Mouse (Mus musculus) limb, embryonic 14.5 days (tissue): ENCODE results near the gene Fancl. TPM values are rescaled to one million over a fixed set of nuclear protein-coding genes. Genes with fewer than 3 reads are reported as not detected.
A peak's percentile ranks its signal among the peaks of the same experiment; 100 is the strongest.
"Not testable (repeated sequence)": the region's sequence is repeated elsewhere in the genome, so short reads cannot be mapped to it uniquely, and the experiment has no call there.

ENCODE experiments used
- ATAC-seq: fragments of 200-750 bp; cut with Nextera tagmentation; 2 replicates; pipeline ENCODE4 v1.8.0; 2017; ENCODE audit warnings: low read depth, moderate number of reproducible peaks, moderate TSS enrichment; ENCODE audit not compliant: low FRiP score
- DNase-seq: peaks from one replicate; pipeline ENCODE4 v3.0.0-alpha.2; 2015; ENCODE audit warnings: low spot score
- H3K27ac ChIP-seq: fragments of 300-500 bp; sonication (generic); replicated peaks from 2 replicates; pipeline ENCODE4 v1.5.1; 2014; ENCODE audit warnings: low read depth, mild to moderate bottlenecking, low read length, moderate library complexity, mixed read lengths
- H3K27me3 ChIP-seq: fragments of 300-500 bp; sonication (generic); 2 replicates; pipeline ENCODE4 v1.6.1; 2014; ENCODE audit warnings: low read length, mixed read lengths; ENCODE audit not compliant: control insufficient read depth, insufficient read depth
- H3K36me3 ChIP-seq: fragments of 300-500 bp; sonication (generic); 2 replicates; pipeline ENCODE4 v1.6.1; 2014; ENCODE audit warnings: mild to moderate bottlenecking, low read length, moderate library complexity, mixed read lengths; ENCODE audit not compliant: control insufficient read depth, insufficient read depth
- H3K4me1 ChIP-seq: fragments of 300-500 bp; sonication (generic); 2 replicates; pipeline ENCODE4 v1.6.1; 2014; ENCODE audit warnings: antibody characterized with exemption, low read length, mixed read lengths; ENCODE audit not compliant: control insufficient read depth, insufficient read depth
- H3K4me2 ChIP-seq: fragments of 300-500 bp; sonication (generic); replicated peaks from 2 replicates; pipeline ENCODE4 v1.6.1; 2014; ENCODE audit warnings: low read depth, mild to moderate bottlenecking, low read length, moderate library complexity; ENCODE audit not compliant: severe bottlenecking
- H3K4me3 ChIP-seq: fragments of 300-500 bp; sonication (generic); replicated peaks from 2 replicates; pipeline ENCODE4 v1.5.1; 2014; ENCODE audit warnings: low read length
- H3K9ac ChIP-seq: fragments of 300-500 bp; sonication (generic); 2 replicates; pipeline ENCODE4 v1.6.1; 2014; ENCODE audit warnings: mild to moderate bottlenecking, low read depth, low read length, moderate library complexity; ENCODE audit not compliant: severe bottlenecking
- H3K9me3 ChIP-seq: fragments of 300-500 bp; sonication (generic); 2 replicates; pipeline ENCODE4 v1.6.1; 2016; ENCODE audit warnings: low read length; ENCODE audit not compliant: control insufficient read depth
- POLR2A ChIP-seq: fragments of 200-500 bp; IDR thresholded peaks from 2 replicates; pipeline ENCODE4 v1.8.0; 2012; ENCODE audit warnings: inconsistent platforms, mild to moderate bottlenecking, moderate library complexity, borderline replicate concordance; ENCODE audit not compliant: insufficient read depth, insufficient read length; ENCODE audit errors: extremely low read depth
- WGBS: fragments of 180-500 bp; shearing (Covaris S2); extraction: QIAGEN DNeasy Blood & Tissue Kit; methylation state at CpG from one replicate; pipeline ENCODE4 v1.1.7; 2014; 5-methylcytosine and 5-hydroxymethylcytosine counted together
- polyA plus RNA-seq, 2 experiments: library from polyadenylated mRNA; depleted of rRNA in 1 of 2; stranded (reverse) in 1 of 2; unstranded in 1 of 2; fragments of >200 nt; fragmentation: Nextera tagmentation in 1 of 2; extraction: Ambion mirVana in 1 of 2; gene quantifications; 2 replicates each; pipeline versions ENCODE4 v1.2.1 to v1.2.3; 2012 to 2014

The Fancl gene
- polyA plus RNA-seq (2012; rRNA removed) = 10.7 and 15.2 TPM in 2 replicates
- 22.3 and 24.7 TPM in 2 replicates for polyA plus RNA-seq (2014; fragmentation: Nextera tagmentation; extraction: Ambion mirVana)

GRCm38 (mm10) chr11:26385971-26386370 lies at the start of gene Fancl:
Fancl (plus strand) TSS chr11:26386135.
- Histone ChIP-seq H3K4me2 (peak within 1 kb of the TSS; percentile 59), H3K27ac (peak within 1 kb of the TSS; percentile 92), H3K36me3 (no peaks in the 10 kb centered on the region), H3K4me1 (peaks cover 3% of the 10 kb centered on the region; the same call in 1 of the 2 replicates), H3K9ac (peak within 1 kb of the TSS; percentile 89), H3K4me3 (peak within 1 kb of the TSS; percentile 73), H3K27me3 (no peaks in the 10 kb centered on the region), H3K9me3 (no peaks in the 10 kb centered on the region)
- no peak for DNase-seq
- TF ChIP-seq POLR2A = no peak
- 94% methylated on average over 2 of the region's 2 CpGs for WGBS
- no peak for ATAC-seq

GRCm38 (mm10) chr11:26336848-26337247 lies 49.1 kb upstream of the Fancl start:
- DNase-seq (no peak), ATAC-seq (no peak)
- Histone ChIP-seq H3K4me2 (no peak overlapping the region), H3K9ac (no peak overlapping the region), H3K27ac (no peak overlapping the region), H3K4me1 (no peaks in the 10 kb centered on the region), H3K36me3 (no peaks in the 10 kb centered on the region), H3K9me3 (no peaks in the 10 kb centered on the region), H3K27me3 (no peaks in the 10 kb centered on the region), H3K4me3 (no peak overlapping the region)
- 47% methylated on average over 3 of the region's 3 CpGs for WGBS
- TF ChIP-seq POLR2A = no peak

- H3K36me3 ChIP-seq, DNase-seq, H3K27ac ChIP-seq, H3K4me1 ChIP-seq, H3K9ac ChIP-seq, ATAC-seq, H3K9me3 ChIP-seq, H3K4me2 ChIP-seq, H3K27me3 ChIP-seq, H3K4me3 ChIP-seq: not testable (repeated sequence)
- WGBS = 88% methylated on average over 2 of the region's 2 CpGs
Measured at GRCm38 (mm10) chr11:26370176-26370575, 15.8 kb upstream of the Fancl start.

DNA sequence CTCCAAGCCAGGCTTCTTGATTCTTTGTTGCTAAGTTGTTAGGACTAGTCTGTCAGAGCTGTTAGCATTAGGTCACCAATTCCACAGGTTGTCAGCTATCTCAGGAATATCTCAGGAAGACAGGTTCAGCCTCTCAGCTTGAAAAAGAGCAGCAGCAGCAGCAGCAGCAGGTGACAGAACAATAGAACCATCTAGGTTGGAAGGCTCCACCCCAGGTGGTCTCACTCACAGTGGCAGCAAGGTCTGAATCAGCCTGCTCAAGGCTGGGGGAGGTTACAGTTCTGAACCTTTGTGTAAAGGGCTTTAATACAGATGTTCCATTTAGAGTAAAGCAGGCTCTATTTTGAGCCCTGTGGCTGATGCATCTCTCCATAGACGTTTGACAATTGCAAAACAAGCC lies 14.0 kb upstream of the Fancl start:
- H3K4me3 ChIP-seq, H3K9ac ChIP-seq, H3K9me3 ChIP-seq, H3K4me1 ChIP-seq, H3K36me3 ChIP-seq, H3K27ac ChIP-seq, H3K4me2 ChIP-seq, H3K27me3 ChIP-seq, ATAC-seq, DNase-seq: not testable (repeated sequence)
- WGBS = 30% methylated on average over 1 of the region's 1 CpGs

- Histone ChIP-seq H3K9ac (no peak overlapping the region), H3K36me3 (no peaks in the 10 kb centered on the region), H3K27ac (no peak overlapping the region), H3K9me3 (no peaks in the 10 kb centered on the region), H3K4me3 (no peak overlapping the region), H3K27me3 (no peaks in the 10 kb centered on the region), H3K4me2 (no peak overlapping the region), H3K4me1 (no peaks in the 10 kb centered on the region)
- DNase-seq = no peak
- no peak for TF ChIP-seq POLR2A
- WGBS = 78% methylated on average over 2 of the region's 2 CpGs
- ATAC-seq = no peak
Measured at GRCm38 (mm10) chr11:26374132-26374531, 11.8 kb upstream of the Fancl start.

GRCm38 (mm10) chr11:26378074-26378473 lies 7.9 kb upstream of the Fancl start:
- H3K4me1 ChIP-seq = no peaks in the 10 kb centered on the region
- no peaks in the 10 kb centered on the region for H3K27me3 ChIP-seq
- WGBS = 71% methylated on average over 2 of the region's 2 CpGs
- no peak overlapping the region for H3K27ac ChIP-seq
- no peak overlapping the region for H3K4me2 ChIP-seq
- no peak for ATAC-seq
- H3K36me3 ChIP-seq = no peaks in the 10 kb centered on the region
- H3K9me3 ChIP-seq = no peaks in the 10 kb centered on the region
- no peak for DNase-seq
- no peak overlapping the region for H3K4me3 ChIP-seq
- TF ChIP-seq POLR2A = no peak
- no peak overlapping the region for H3K9ac ChIP-seq
